Mouse (Mus musculus) cerebellum, postnatal 14 days (tissue): ENCODE measurements around the gene Herc1.

Experiments used
- DNase-seq, 2 experiments: peaks; one replicate each; pipeline ENCODE4 v3.0.0; 2021; ENCODE audit warnings: mixed read lengths in 2 of 2

Herc1 gene

GRCm38 (mm10) chr9:66542785-66543184 is 192.5 kb downstream of the Herc1 start:
- no peak for DNase-seq
